Mouse (Mus musculus): ENCODE results near the gene Hoxc13.
A peak's percentile ranks its signal among the peaks of the same experiment; 100 is the strongest.

Hoxc13 gene

DNA sequence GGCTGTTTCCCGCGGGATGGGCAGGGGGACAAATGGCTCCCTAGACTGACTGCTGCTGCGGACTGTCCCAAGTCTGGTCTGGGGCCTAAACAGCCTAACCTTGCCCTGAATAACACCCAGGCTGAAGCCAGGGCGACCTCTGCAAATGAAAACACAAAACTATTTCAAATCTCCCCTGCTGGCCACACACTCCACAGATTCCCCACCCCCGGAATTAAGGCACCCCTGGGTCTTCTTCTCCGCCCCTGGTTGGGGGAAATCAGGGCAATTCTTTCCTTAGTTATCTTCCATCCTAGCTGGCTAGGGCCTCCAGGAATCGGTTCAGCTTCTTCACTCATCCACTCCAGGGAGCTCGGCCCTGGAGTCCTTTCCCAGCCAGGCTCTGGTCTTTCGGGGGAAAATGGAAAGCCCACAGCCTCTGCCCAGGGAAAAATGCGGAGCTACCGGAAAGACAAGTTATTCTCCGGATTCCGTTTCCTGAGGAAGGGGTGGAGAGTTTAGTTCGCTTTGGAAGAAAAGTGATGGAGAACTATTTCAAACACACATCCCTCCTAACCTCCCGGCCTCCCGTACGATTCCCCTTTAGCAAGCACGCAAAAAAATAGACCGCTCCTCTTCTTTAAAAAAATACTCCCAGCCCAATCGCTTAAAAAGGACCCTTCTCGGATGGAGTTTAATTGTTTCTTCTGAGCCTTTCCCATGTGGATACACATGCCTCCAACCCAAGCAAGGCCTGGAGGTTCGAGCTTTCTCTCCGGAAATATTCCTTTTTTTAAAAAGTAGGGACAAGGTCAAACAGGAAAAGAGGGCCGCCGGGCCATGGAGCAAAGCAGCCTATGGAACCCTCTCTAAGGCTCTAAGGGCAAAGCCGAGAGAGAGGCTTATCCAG is 44.3 kb downstream of the Hoxc13 start:
- no peak for DNase-seq (ENCODE audit: low spot score)

GRCm38 (mm10) chr15:102965892-102966775 is 45.2 kb downstream of the Hoxc13 start:
- peak; percentile 80 for DNase-seq (ENCODE audit: low spot score)

DNA sequence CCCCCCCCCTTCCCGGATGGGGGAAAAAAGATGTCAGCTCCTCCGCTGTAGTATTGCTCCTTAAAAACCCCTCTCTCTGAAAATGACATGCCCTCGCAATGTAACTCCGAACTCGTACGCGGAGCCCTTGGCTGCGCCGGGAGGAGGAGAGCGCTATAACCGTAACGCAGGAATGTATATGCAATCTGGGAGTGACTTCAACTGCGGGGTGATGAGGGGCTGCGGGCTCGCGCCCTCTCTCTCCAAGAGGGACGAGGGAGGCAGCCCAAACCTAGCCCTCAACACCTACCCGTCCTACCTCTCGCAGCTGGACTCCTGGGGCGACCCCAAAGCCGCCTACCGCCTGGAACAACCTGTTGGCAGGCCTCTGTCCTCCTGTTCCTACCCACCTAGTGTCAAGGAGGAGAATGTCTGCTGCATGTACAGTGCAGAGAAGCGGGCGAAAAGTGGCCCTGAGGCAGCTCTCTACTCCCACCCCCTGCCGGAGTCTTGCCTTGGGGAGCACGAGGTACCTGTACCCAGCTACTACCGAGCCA is 45.9 kb downstream of the Hoxc13 start, which contains the start of gene Hoxc10:
Gene Hoxc10, plus strand, starts transcription at position 21 of the 536 bp plus-strand sequence.
- DNase-seq (ENCODE audit: low spot score) = no peak

GRCm38 (mm10) chr15:102967312-102967510 is 46.3 kb downstream of the Hoxc13 start, which contains the start of gene Hoxc5:
Gene Hoxc5 (plus strand): TSS chr15:102967443.
- no peak for DNase-seq (ENCODE audit: low spot score)

DNA sequence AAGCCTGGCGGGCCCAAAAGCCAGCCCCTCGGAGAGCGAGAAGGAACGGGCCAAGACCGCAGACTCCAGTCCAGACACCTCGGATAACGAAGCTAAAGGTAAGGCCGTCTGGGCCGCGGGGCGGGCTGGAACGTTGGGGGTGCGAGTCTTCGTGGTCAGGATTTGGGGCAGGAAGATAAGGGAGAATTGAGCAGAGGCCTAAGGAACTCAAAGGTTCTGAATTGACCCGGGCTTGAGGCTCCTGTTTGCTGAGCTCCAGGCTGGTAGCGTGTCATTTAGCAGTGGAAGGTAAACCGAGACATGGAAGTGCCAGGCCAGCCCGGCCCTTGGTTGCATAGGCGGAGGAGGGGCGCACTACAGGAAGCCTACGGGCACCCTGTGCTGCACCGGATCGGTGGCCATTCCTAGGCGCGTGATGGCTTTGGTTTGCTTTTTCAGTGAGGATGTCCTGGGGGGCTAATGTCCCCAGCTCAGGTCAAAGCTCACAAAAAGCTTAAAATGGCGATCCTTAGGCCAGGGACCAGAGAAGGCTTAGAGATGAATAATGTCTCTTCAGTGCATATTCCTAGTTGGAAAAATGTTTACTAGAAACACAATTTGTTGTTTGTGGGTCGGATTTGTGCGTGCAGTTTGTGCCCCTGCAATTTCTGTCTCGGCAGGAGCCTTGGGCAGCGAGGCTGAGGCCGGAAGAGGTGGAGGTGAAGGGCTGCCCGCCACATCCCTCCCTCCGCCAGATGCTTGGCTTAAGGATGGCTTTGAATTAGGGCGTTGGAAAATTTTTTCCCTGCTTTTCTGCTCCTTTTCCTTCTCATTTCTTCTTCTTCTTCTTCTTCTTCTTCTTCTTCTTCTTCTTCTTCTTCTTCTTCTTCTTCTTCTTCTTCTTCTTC is 46.9 kb downstream of the Hoxc13 start:
- DNase-seq (ENCODE audit: low spot score) = no peak

DNA sequence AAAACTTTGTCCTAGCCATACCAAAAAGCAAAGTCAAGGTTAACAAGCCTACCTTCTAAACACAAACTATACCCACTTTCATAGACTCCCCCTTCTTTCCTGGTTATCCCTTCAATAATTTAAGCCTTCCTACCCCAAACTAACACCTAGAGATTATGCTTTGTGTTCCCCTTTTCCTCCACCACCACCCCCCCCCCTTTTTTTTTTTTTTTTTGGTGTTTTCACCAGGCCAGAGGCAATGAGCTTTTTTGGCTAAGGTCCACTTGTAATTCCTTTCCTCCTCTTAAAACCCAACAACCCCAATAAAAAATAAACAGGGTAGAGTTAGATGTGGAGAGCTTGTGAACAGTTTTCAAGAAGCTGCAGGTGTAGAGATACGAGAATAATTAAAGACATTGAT is 48.4 kb downstream of the Hoxc13 start:
- no peak for DNase-seq (ENCODE audit: low spot score)

DNA sequence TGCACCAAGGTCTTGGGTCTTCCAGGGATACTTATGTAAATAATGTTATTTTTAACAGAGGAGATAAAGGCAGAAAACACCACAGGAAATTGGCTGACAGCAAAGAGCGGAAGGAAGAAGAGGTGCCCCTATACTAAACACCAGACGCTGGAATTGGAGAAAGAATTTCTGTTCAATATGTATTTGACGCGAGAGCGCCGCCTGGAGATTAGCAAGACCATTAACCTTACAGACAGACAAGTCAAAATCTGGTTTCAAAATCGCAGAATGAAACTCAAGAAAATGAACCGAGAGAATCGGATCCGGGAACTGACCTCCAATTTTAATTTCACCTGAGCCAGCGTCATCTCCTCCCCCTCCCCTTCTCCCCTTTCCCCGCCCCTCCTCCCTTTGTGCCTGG is 49.8 kb downstream of the Hoxc13 start:
- no peak for DNase-seq (ENCODE audit: low spot score)

GRCm38 (mm10) chr15:102972254-102972653 is 51.4 kb downstream of the Hoxc13 start:
- no peak for DNase-seq (ENCODE audit: low spot score)

DNA sequence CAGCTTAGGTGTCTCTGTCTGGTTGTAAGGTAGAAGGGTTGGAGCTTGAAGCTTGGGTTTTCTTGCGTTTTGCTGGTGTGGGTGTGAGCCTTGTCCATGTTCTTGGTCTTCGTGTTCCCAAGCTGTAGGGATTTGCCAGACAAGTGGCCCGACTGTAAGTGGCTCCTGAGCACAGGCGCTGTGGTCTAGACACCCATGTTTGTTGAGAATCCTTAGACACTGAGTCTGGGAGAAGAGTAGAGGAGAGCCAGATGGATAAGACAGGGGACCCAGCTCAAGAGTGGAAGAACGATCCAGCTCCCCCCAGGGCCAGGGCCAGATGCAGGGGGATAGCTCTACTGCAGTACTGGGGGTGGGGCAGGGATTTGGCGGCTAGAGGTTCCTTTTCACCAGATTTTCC is 51.9 kb downstream of the Hoxc13 start:
- no peak for DNase-seq (ENCODE audit: low spot score)

DNA sequence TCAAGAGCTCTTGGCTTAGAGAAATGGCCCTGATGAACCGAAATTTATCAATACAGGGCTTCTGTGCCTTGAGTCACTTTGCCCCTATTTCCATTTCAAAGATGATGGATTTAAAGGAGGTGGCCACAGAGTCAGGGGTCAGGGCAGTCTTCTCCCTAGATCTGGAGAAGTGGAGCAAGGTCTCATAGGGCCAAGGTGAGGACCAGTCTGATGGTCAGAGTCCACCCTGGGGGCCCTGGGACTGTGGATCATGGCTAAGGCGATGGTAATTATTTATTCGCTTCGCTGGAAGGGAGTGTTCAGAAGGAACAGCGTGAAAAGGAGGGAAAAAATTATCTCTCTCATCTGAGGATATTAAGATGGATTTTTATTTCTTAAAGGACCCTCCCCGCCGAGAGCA is 54.1 kb downstream of the Hoxc13 start:
- DNase-seq (ENCODE audit: low spot score) = no peak

DNA sequence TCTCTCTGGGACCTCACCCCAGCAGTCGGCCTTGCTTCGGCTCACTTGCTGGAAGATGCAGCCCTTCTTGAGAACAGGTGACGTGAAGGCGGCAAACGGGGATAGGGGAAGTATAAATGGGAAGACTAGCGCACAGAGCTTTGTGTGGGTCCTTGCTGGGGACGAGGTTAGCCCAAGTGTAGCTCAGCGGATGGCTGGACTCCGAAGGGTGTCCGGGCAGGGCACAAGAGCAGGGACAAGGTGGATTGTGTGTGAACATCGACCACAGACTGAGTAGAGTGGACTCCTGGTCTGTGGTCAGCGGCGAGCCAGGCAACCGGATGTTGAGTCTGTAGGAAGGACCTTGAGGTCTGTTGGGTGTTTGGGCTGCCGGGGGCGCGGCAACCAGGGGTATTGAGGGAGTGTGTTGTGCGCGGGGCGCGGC is 54.8 kb downstream of the Hoxc13 start:
- DNase-seq (ENCODE audit: low spot score) = peak; percentile 33

GRCm38 (mm10) chr15:102976171-102976570 is 55.3 kb downstream of the Hoxc13 start, which contains the start of gene Hoxc9:
Gene Hoxc9 (plus strand): TSS chr15:102976439.
- DNase-seq (ENCODE audit: low spot score) = no peak

DNA sequence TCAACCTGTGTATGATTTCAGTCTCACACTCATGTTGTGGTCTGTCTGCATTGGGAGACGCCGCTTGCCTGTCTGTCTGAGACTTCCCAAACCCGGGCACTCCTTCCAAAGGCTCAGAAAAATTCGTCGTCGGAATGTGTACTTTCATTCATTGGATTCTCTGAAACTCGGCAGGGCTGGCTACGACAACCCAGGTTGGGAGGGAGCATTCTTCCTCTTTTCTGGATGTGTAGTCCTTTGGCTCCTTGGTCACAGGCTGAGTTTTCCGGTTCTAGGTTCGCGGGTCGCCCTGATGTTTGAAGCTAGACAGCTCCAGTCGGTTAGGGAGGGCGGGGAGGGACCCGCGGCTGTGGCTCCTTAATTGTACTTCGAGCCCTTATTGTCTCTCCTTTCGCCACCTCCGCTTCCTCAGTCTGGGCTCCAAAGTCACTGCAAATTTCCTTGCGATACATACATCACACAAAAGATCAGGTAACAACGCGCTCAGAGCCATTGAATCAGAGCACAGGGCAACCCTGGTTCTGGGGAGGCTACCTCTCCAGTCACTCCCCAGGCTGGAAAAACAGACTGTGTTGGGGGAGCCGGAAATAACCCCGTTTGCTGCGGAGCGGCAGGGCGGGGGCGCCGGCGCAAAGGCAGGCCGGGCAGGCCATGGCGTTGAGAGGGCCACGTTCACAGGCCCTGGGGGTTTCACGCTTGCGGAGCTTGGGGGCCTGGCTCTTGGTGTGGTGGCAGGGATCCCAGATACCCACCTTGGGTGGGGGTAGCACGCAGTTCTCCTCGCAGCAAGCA is 55.9 kb downstream of the Hoxc13 start:
- DNase-seq (ENCODE audit: low spot score) = peak; percentile 39

DNA sequence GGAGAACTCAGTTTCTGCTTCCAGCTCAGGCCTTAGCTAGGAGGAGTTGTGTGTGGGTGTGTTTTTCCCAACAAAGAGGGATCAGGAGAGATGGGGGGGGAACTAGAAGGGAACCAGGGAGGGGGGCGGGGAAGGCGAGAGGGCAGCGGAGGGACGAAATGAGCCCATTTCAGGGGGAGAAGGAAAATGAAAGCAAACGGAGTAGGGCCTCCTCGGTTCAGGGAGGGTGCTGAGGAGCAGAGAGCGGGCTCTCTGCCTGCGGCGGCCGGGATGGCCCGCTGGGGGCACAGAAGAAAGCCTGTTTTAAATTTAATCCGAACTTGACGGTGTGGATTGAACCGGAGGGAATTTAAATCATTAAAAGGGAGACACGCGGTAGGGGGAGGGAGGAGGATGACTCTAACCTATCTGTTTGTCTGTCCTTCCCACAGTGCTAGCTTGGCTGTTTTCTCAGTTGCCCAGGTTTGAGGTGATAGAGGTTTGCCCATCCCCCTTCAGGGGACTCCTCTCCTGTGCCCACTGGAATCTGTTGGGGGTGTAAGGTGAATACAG is 56.6 kb downstream of the Hoxc13 start:
- DNase-seq (ENCODE audit: low spot score) = no peak

All from ovary, postnatal 36 days (tissue).